Mouse (Mus musculus) Patski (cell line): ENCODE results near the gene Cat. TPM values are rescaled to one million over a fixed set of nuclear protein-coding genes. Genes with fewer than 3 reads are reported as not detected.

ENCODE experiments used
- ATAC-seq: fragments of 100-300 bp; one replicate; pipeline ENCODE4 v1.8.0; 2021
- CTCF ChIA-PET: fragments of 350-600 bp; sonication (Branson Sonifier 250); formaldehyde crosslinking; loops from one replicate; lab custom pipeline; 2022; ENCODE audit warnings: inconsistent platforms; lab: Charles Lee
- POLR2A ChIA-PET: fragments of 350-600 bp; sonication (Branson Sonifier 250); formaldehyde crosslinking; loops from one replicate; lab custom pipeline; 2022; ENCODE audit warnings: antibody characterized with exemption, inconsistent platforms; lab: Charles Lee
- DNase-seq: peaks from one replicate; pipeline ENCODE4 v3.0.0-alpha.2; 2011; ENCODE audit warnings: low read depth, low spot score
- H3K27me3 ChIP-seq: fragments of 371-371 bp; one replicate; pipeline ENCODE4 v1.5.1; 2021
- CTCF ChIP-seq: fragments of 100-300 bp; IDR thresholded peaks from one replicate; pipeline ENCODE4 v1.5.1; 2021
- in situ Hi-C: fragments of 300-500 bp; cut with MboI; formaldehyde crosslinking; loops from 3 replicates; pipeline ENCODE4 v1.11.1; 2018; ENCODE audit warnings: low pct_unique_long_range_greater_than_20kb, mixed read lengths
- polyA plus RNA-seq: library from polyadenylated mRNA; unstranded; gene quantifications from one replicate; pipeline ENCODE4 v1.2.3, GENCODE M21; 2021

Cat gene
- polyA plus RNA-seq, 1 experiment from 2014 or later = 64.3 TPM

DNA sequence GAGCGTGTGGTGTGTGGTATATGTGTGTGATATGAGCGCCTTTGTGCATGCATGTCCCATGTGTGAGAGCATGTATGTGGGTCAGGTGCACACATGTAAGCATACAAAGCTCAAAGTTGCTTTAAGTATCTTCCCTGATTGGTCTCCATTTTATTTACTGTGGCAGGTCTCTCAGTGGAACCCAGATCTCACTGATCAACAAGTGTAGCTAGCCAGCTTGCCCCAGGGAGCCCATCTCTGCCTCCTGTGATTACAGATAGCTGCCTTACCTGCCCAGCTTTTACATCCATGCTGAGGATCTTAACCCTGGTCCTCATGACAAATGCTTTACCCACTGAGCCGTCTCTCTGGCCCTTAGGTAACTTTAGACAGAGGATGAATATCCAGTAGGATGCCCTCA lies 6.6 kb downstream of the Cat start:
- H3K27me3 ChIP-seq = no peaks in the 10 kb centered on the region
- DNase-seq (no peak), ATAC-seq (no peak)
- CTCF ChIA-PET = interaction anchor here (0.9 kb wide), 1 partner anchor 9 kb away, joined by 3 read pairs; no protein-coding TSS in a partner anchor
- in situ Hi-C loops = no loop called here
- TF ChIP-seq CTCF = no peak
- POLR2A ChIA-PET = no interaction called here

DNA sequence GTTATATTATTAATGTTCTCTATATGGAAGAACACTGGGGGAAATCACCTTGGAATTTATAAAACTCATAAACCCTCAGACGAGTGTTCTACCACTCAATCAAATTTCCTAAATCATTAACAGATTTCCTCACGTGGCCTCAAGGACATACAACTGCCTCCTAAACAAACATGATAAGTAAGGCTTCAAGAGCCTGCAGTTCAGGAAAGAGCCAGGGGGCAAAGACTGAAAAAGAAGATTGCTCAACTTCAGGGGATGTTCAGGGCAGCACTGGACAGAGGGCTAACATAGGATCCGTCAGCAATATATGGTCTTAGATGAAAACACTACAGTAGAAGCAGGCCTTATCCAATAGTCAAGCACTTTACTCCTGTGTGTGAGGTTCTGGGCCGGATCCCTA lies 7.5 kb downstream of the Cat start:
- no peak for TF ChIP-seq CTCF
- ATAC-seq = no peak
- CTCF ChIA-PET = no interaction called here
- in situ Hi-C loops = no loop called here
- H3K27me3 ChIP-seq = no peaks in the 10 kb centered on the region
- POLR2A ChIA-PET = no interaction called here
- DNase-seq = no peak

DNA sequence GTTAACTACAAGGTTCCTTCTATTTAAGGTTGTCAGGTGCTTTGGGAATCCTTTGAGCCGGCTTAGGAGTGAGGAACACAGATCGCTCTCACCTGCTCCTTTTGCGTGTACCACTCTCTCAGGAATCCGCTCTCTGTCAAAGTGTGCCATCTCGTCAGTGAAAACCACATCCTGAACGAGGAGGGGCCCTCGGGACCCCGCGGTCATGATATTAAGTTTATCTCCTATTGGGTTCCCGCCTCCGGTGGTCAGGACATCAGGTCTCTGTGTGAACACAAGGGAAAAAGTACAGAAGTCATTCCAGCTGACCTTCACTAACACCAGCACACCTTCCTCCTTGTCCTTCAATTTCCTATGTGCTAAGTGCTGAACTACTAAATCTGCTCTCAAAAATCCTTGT lies 8.3 kb downstream of the Cat start:
- CTCF ChIA-PET = interaction anchor here (1.3 kb wide), 1 partner anchor 30 kb away, joined by 3 read pairs; no protein-coding TSS in a partner anchor
- no peak for ATAC-seq
- no peak for DNase-seq
- no peaks in the 10 kb centered on the region for H3K27me3 ChIP-seq
- in situ Hi-C loops = no loop called here
- no peak for TF ChIP-seq CTCF
- POLR2A ChIA-PET = no interaction called here

DNA sequence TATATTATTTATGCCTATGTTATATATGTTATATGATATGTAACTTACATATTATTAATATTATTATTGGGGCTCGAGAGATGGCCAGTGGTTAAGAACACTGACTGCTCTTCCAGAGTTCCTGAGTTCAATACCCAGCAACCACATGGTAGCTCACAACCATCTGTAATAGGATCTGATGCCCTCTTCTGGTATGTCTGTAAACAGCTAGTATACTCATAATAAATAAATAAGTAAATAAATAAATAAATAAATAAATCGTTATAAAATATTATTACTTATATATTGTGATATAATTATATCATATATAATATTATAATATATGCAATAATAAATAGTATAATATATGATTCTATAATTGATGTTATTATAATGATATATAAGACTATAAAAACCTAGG lies 8.8 kb downstream of the Cat start:
- ATAC-seq (no peak), DNase-seq (no peak)
- POLR2A ChIA-PET = no interaction called here
- H3K27me3 ChIP-seq = no peaks in the 10 kb centered on the region
- in situ Hi-C loops = no loop called here
- CTCF ChIA-PET = interaction anchor here (1.1 to 1.3 kb wide), 3 partner anchors 18 to 78 kb away, joined by 3 read pairs; no protein-coding TSS in a partner anchor
- TF ChIP-seq CTCF = no peak

DNA sequence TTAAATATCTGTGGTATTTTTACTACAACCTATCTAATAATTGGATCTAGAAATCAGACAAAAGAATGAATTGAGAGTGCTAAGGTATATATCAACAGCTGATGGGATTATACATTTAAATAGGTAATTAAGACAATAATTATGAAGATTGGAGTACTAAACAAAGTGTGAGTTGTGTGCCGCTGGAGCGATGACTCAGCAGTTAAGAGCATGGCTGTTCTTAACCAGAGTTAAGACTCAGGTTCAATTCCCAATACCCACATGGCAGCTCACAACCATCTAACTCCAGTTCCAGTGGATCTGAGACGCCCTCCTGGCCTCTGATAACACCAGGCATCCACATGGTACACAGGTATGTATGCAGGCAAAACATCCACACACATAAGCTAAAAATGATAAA lies 11.6 kb downstream of the Cat start:
- no peak for ATAC-seq
- ChIA-PET CTCF (no interaction called here), POLR2A (no interaction called here)
- DNase-seq = no peak
- H3K27me3 ChIP-seq = no peaks in the 10 kb centered on the region
- no peak for TF ChIP-seq CTCF
- in situ Hi-C loops = no loop called here

DNA sequence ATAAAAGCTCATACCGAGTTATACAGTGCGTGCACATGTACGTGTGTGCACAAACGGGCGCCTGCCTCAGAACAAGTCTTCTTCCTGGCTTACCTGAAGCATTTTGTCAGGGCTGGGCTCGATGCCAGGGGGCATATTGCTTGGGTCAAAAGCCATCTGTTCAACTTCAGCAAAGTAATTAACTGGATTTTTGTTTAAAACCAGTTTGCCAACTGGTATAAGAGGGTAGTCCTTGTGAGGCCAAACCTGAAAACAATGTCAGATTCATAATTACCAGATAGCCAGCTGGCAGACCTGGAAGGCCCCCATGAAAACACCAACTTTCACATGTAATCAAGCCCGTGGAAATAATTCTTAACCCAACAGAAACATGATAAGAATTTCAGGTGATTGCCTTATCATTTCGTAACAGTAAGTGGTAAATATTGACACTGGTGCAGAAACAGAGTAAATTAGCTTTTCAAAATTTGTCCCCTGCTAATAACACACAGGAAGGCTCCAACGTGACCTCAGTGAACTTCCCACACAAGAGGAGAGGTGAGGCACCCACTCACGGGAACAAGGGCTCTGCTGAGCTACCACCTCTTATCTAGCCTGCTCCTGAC lies 17.9 kb downstream of the Cat start:
- TF ChIP-seq CTCF = no peak
- in situ Hi-C loops = loop anchor here (5.0 kb wide), 1 partner anchor 275 kb away; no protein-coding TSS in a partner anchor
- no peak for DNase-seq
- ChIA-PET CTCF (interaction anchor here (0.8 to 4.3 kb wide), 4 partner anchors 10 to 79 kb away, joined by 3 to 16 read pairs (median 4); no protein-coding TSS in a partner anchor), POLR2A (interaction anchor here (0.6 kb wide), 1 partner anchor 88 kb away, joined by 3 read pairs; no protein-coding TSS in a partner anchor)
- no peaks in the 10 kb centered on the region for H3K27me3 ChIP-seq
- no peak for ATAC-seq

DNA sequence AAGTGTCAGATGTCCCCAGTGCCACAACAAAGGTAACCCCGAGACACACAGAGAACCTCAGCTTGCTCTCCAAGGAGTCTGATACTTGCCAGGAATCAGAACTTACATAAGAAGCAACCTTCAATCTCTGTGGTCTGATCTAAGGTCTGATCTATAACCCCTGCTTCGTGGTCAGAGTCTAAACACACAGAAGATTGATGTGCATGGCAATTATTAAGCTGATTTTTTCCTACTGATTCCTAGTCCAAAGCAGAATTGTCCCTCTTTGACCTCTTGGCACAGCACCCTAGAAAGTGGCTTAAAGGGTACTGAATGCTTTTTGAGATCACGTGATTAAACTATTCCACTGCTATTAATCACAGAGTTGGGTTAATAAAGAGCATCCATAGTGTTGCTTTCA lies 18.7 kb downstream of the Cat start:
- no peak for DNase-seq
- no peak for ATAC-seq
- in situ Hi-C loops = loop anchor here (5.0 kb wide), 1 partner anchor 276 kb away; no protein-coding TSS in a partner anchor
- no peaks in the 10 kb centered on the region for H3K27me3 ChIP-seq
- ChIA-PET CTCF (interaction anchor here (0.8 to 4.3 kb wide), 5 partner anchors 9 to 80 kb away, joined by 3 to 16 read pairs (median 5); no protein-coding TSS in a partner anchor), POLR2A (no interaction called here)
- TF ChIP-seq CTCF = no peak

DNA sequence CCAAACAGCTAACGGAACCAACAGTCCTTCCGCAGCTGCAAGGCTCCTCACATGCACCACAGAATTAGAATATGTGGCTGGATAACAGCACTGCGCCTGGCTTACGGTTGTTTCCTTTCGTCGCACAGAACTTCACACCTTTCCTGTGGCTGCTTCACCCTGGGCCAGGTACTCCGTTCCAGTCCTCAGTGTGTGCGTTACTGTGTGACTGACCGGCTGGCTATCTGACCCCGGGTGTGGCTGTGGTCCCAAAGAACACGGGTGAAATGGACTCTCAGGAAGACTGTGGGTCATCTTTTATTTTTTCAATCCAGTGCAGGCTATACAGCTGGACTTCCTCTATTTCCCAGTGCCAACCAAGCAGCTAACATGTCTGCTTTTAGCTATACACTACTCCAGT lies 19.5 kb downstream of the Cat start:
- POLR2A ChIA-PET = no interaction called here
- CTCF ChIA-PET = interaction anchor here (1.1 to 4.3 kb wide), 4 partner anchors 10 to 81 kb away, joined by 3 to 16 read pairs (median 5); no protein-coding TSS in a partner anchor

DNA sequence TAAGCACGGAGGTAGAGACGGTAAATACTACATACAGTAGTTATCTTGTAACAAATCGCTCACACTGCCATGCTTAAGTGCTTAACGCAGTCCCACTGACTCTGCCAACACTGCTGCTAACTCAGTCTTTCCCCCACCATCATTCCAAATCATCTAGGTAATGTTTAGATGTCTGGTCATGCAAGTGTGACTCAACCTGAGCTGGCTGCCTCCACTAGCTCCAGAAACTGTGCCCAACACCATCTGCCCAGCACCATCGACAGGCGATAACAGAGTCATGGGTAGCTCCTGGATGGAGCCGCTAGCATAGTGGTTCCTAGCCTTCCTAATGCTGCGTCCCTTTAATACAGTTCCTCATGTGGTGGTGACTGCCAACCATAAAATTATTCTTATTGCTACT lies 20.4 kb downstream of the Cat start:
- ChIA-PET CTCF (interaction anchor here (0.9 to 4.3 kb wide), 3 partner anchors 15 to 82 kb away, joined by 3 to 16 read pairs (median 3); no protein-coding TSS in a partner anchor), POLR2A (interaction anchor here (0.8 kb wide), 1 partner anchor 35 kb away, joined by 3 read pairs; no protein-coding TSS in a partner anchor)
- TF ChIP-seq CTCF = no peak
- in situ Hi-C loops = no loop called here
- peak; percentile 39 for DNase-seq
- ATAC-seq = peak; percentile 57
- H3K27me3 ChIP-seq = no peaks in the 10 kb centered on the region

More for the DNA sequence above, 19.5 kb downstream of the Cat start:
- TF ChIP-seq CTCF = no peak
- DNase-seq = no peak
- ATAC-seq = no peak
- in situ Hi-C loops = loop anchor here (5.0 kb wide), 1 partner anchor 277 kb away; no protein-coding TSS in a partner anchor
- no peaks in the 10 kb centered on the region for H3K27me3 ChIP-seq

DNA sequence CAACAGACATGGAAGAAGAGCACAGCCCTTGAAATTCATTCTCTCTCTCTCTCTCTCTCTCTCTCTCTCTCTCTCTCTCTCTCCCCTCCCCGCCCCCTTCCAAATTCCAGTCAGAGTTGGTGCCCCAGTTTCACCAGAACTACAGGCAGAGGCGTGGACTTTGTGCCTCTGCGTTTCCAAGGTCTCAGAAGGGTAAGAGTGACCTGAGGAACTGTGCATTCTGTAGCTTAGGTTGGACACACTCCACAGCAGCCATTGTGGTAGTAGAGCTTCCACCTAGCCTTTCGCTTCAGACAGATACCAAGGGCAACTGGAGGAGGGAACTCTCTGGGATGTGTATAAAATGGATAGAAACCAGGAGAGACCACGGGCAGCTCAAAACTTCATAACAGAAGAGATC lies 22.2 kb downstream of the Cat start:
- ChIA-PET CTCF (interaction anchor here (3.8 kb wide), 1 partner anchor 84 kb away, joined by 30 read pairs; no protein-coding TSS in a partner anchor), POLR2A (interaction anchor here (1.0 kb wide), 1 partner anchor 20 kb away, joined by 3 read pairs; no protein-coding TSS in a partner anchor)
- in situ Hi-C loops = no loop called here
- DNase-seq = no peak
- no peak for TF ChIP-seq CTCF
- no peak for ATAC-seq
- H3K27me3 ChIP-seq = no peaks in the 10 kb centered on the region

DNA sequence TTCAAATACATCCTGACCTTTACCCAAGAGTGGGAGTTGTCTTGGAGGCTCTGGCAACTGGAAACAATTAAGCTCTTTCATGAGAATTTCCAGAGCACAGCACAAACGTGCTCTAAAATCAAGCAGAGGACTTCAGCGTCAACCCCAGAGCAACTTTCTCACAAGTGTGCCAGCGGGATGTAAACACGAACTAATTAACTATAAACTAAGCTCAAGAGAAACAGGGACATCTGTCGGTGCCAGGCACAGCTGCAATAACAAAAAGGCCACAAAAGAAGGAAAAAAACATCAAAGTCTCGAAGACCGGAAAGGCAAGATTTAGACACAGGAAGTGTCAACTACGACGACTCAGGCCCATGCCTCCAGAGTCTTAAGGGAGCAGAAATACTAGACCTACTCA lies 23.2 kb downstream of the Cat start:
- no peak for TF ChIP-seq CTCF
- ATAC-seq (no peak), DNase-seq (no peak)
- no peaks in the 10 kb centered on the region for H3K27me3 ChIP-seq
- in situ Hi-C loops = no loop called here
- ChIA-PET CTCF (interaction anchor here (1.1 to 3.8 kb wide), 4 partner anchors 20 to 85 kb away, joined by 3 to 30 read pairs (median 3); no protein-coding TSS in a partner anchor), POLR2A (interaction anchor here (1.0 kb wide), 1 partner anchor 21 kb away, joined by 3 read pairs; no protein-coding TSS in a partner anchor)
